Mouse (Mus musculus): ENCODE data around the gene Naa80. TPM values are rescaled to one million over a fixed set of nuclear protein-coding genes. Genes with fewer than 3 reads are reported as not detected.

Gene Naa80
- polyA plus RNA-seq, 1 experiment from 2014 or later = 11.1 TPM

GRCm38 (mm10) chr9:107598385-107598784 is 19.7 kb downstream of the Naa80 start:
- Histone ChIP-seq H3K4me2 (no peak overlapping the region), H3K27me3 (ENCODE audit: control insufficient read depth, insufficient read depth, low read length) (no peaks in the 10 kb centered on the region), H3K9me3 (ENCODE audit: control insufficient read depth, low read length) (no peaks in the 10 kb centered on the region), H3K36me3 (ENCODE audit: control insufficient read depth, insufficient read depth, low read length) (peaks cover 4% of the 10 kb centered on the region; the same call in 1 of the 2 replicates), H3K4me1 (ENCODE audit: control insufficient read depth, insufficient read depth, low read length) (peaks cover 5% of the 10 kb centered on the region; the same call in 1 of the 2 replicates), H3K4me3 (ENCODE audit: low read depth, low read length) (no peak overlapping the region), H3K27ac (ENCODE audit: low read depth, low read length) (no peak overlapping the region), H3K9ac (ENCODE audit: low read length) (no peak overlapping the region)
- ATAC-seq (ENCODE audit: low FRiP score) (no peak), DNase-seq (ENCODE audit: low spot score, missing footprints) (no peak)
- WGBS = 86% methylated on average over 5 of the region's 5 CpGs

- H3K27ac ChIP-seq (ENCODE audit: low read depth, low read length) = no peak overlapping the region
- H3K9ac ChIP-seq (ENCODE audit: low read length) = no peak overlapping the region
- H3K27me3 ChIP-seq (ENCODE audit: control insufficient read depth, insufficient read depth, low read length) = no peaks in the 10 kb centered on the region
- H3K4me3 ChIP-seq (ENCODE audit: low read depth, low read length) = no peak overlapping the region
- no peaks in the 10 kb centered on the region for H3K9me3 ChIP-seq (ENCODE audit: control insufficient read depth, low read length)
- no peaks in the 10 kb centered on the region for H3K36me3 ChIP-seq (ENCODE audit: control insufficient read depth, insufficient read depth, low read length)
- H3K4me2 ChIP-seq = no peak overlapping the region
- DNase-seq (ENCODE audit: low spot score, missing footprints) (no peak), ATAC-seq (ENCODE audit: low FRiP score) (no peak)
- peaks cover 10% of the 10 kb centered on the region for H3K4me1 ChIP-seq (ENCODE audit: control insufficient read depth, insufficient read depth, low read length)
- 91% methylated on average over 9 of the region's 9 CpGs for WGBS
These were observed 20.7 kb downstream of the Naa80 start for GRCm38 (mm10) chr9:107599433-107599832.

- WGBS = 69% methylated on average over 14 of the region's 14 CpGs
- Histone ChIP-seq H3K27ac (ENCODE audit: low read depth, low read length) (no peak overlapping the region), H3K9me3 (ENCODE audit: control insufficient read depth, low read length) (no peaks in the 10 kb centered on the region), H3K9ac (ENCODE audit: low read length) (no peak overlapping the region), H3K4me3 (ENCODE audit: low read depth, low read length) (no peak overlapping the region), H3K4me2 (no peak overlapping the region), H3K4me1 (ENCODE audit: control insufficient read depth, insufficient read depth, low read length) (peaks cover 14% of the 10 kb centered on the region), H3K36me3 (ENCODE audit: control insufficient read depth, insufficient read depth, low read length) (no peaks in the 10 kb centered on the region), H3K27me3 (ENCODE audit: control insufficient read depth, insufficient read depth, low read length) (no peaks in the 10 kb centered on the region)
- ATAC-seq (ENCODE audit: low FRiP score) (no peak), DNase-seq (ENCODE audit: low spot score, missing footprints) (no peak)
These were observed 21.2 kb downstream of the Naa80 start for GRCm38 (mm10) chr9:107599842-107600241.

GRCm38 (mm10) chr9:107600745-107601144 is 22.1 kb downstream of the Naa80 start:
- H3K27ac ChIP-seq (ENCODE audit: low read depth, low read length) = no peak overlapping the region
- no peak overlapping the region for H3K4me3 ChIP-seq (ENCODE audit: low read depth, low read length)
- H3K36me3 ChIP-seq (ENCODE audit: control insufficient read depth, insufficient read depth, low read length) = no peaks in the 10 kb centered on the region
- H3K4me1 ChIP-seq (ENCODE audit: control insufficient read depth, insufficient read depth, low read length) = peaks cover 19% of the 10 kb centered on the region
- ATAC-seq (ENCODE audit: low FRiP score) = no peak
- no peaks in the 10 kb centered on the region for H3K27me3 ChIP-seq (ENCODE audit: control insufficient read depth, insufficient read depth, low read length)
- H3K9ac ChIP-seq (ENCODE audit: low read length) = no peak overlapping the region
- no peak overlapping the region for H3K4me2 ChIP-seq
- no peak for DNase-seq (ENCODE audit: low spot score, missing footprints)
- 81% methylated on average over 12 of the region's 12 CpGs for WGBS
- H3K9me3 ChIP-seq (ENCODE audit: control insufficient read depth, low read length) = no peaks in the 10 kb centered on the region

GRCm38 (mm10) chr9:107601275-107601674 is 22.6 kb downstream of the Naa80 start:
- 88% methylated on average over 11 of the region's 11 CpGs for WGBS
- H3K27me3 ChIP-seq (ENCODE audit: control insufficient read depth, insufficient read depth, low read length) = no peaks in the 10 kb centered on the region
- H3K27ac ChIP-seq (ENCODE audit: low read depth, low read length) = no peak overlapping the region
- H3K4me1 ChIP-seq (ENCODE audit: control insufficient read depth, insufficient read depth, low read length) = peaks cover 19% of the 10 kb centered on the region
- no peaks in the 10 kb centered on the region for H3K36me3 ChIP-seq (ENCODE audit: control insufficient read depth, insufficient read depth, low read length)
- no peak overlapping the region for H3K4me3 ChIP-seq (ENCODE audit: low read depth, low read length)
- ATAC-seq (ENCODE audit: low FRiP score) = no peak
- DNase-seq (ENCODE audit: low spot score, missing footprints) = no peak
- no peaks in the 10 kb centered on the region for H3K9me3 ChIP-seq (ENCODE audit: control insufficient read depth, low read length)
- H3K4me2 ChIP-seq = no peak overlapping the region
- no peak overlapping the region for H3K9ac ChIP-seq (ENCODE audit: low read length)

- H3K27me3 ChIP-seq (ENCODE audit: control insufficient read depth, insufficient read depth, low read length) = no peaks in the 10 kb centered on the region
- peaks cover 26% of the 10 kb centered on the region for H3K4me1 ChIP-seq (ENCODE audit: control insufficient read depth, insufficient read depth, low read length)
- WGBS = 14% methylated on average over 10 of the region's 10 CpGs
- no peaks in the 10 kb centered on the region for H3K9me3 ChIP-seq (ENCODE audit: control insufficient read depth, low read length)
- peak overlapping the region; percentile 51; the same call in 1 of the 2 replicates for H3K9ac ChIP-seq (ENCODE audit: low read length)
- no peaks in the 10 kb centered on the region for H3K36me3 ChIP-seq (ENCODE audit: control insufficient read depth, insufficient read depth, low read length)
- peak; percentile 72 for ATAC-seq (ENCODE audit: low FRiP score)
- no peak overlapping the region for H3K4me2 ChIP-seq
- no peak overlapping the region for H3K4me3 ChIP-seq (ENCODE audit: low read depth, low read length)
- no peak overlapping the region for H3K27ac ChIP-seq (ENCODE audit: low read depth, low read length)
- DNase-seq (ENCODE audit: low spot score, missing footprints) = peak; percentile 100
These were observed 23.5 kb downstream of the Naa80 start for GRCm38 (mm10) chr9:107602068-107602648.

- no peak for DNase-seq (ENCODE audit: low spot score, missing footprints)
- Histone ChIP-seq H3K9me3 (ENCODE audit: control insufficient read depth, low read length) (no peaks in the 10 kb centered on the region), H3K9ac (ENCODE audit: low read length) (no peak overlapping the region), H3K4me2 (no peak overlapping the region), H3K27me3 (ENCODE audit: control insufficient read depth, insufficient read depth, low read length) (no peaks in the 10 kb centered on the region), H3K4me3 (ENCODE audit: low read depth, low read length) (no peak overlapping the region), H3K27ac (ENCODE audit: low read depth, low read length) (no peak overlapping the region), H3K36me3 (ENCODE audit: control insufficient read depth, insufficient read depth, low read length) (no peaks in the 10 kb centered on the region), H3K4me1 (ENCODE audit: control insufficient read depth, insufficient read depth, low read length) (peaks cover 27% of the 10 kb centered on the region)
- WGBS = 83% methylated on average over 6 of the region's 6 CpGs
- ATAC-seq (ENCODE audit: low FRiP score) = peak; percentile 12; the same call in 1 of the 2 replicates
These were observed 24.6 kb downstream of the Naa80 start for GRCm38 (mm10) chr9:107603251-107603650.

- H3K27ac ChIP-seq (ENCODE audit: low read depth, low read length) = no peak overlapping the region
- no peak overlapping the region for H3K4me3 ChIP-seq (ENCODE audit: low read depth, low read length)
- H3K9ac ChIP-seq (ENCODE audit: low read length) = peak overlapping the region; percentile 43; the same call in 1 of the 2 replicates
- ATAC-seq (ENCODE audit: low FRiP score) (no peak), DNase-seq (ENCODE audit: low spot score, missing footprints) (no peak)
- no peaks in the 10 kb centered on the region for H3K9me3 ChIP-seq (ENCODE audit: control insufficient read depth, low read length)
- no peaks in the 10 kb centered on the region for H3K36me3 ChIP-seq (ENCODE audit: control insufficient read depth, insufficient read depth, low read length)
- H3K27me3 ChIP-seq (ENCODE audit: control insufficient read depth, insufficient read depth, low read length) = no peaks in the 10 kb centered on the region
- 38% methylated on average over 22 of the region's 23 CpGs for WGBS
- H3K4me2 ChIP-seq = 0 out of 2 replicates have a peak overlapping the region, but pooled peaks have one; percentile 3
- H3K4me1 ChIP-seq (ENCODE audit: control insufficient read depth, insufficient read depth, low read length) = peaks cover 39% of the 10 kb centered on the region
These were observed 26.5 kb downstream of the Naa80 start for GRCm38 (mm10) chr9:107605041-107605661.

GRCm38 (mm10) chr9:107606591-107606990 is 27.9 kb downstream of the Naa80 start:
- Histone ChIP-seq H3K36me3 (ENCODE audit: control insufficient read depth, insufficient read depth, low read length) (no peaks in the 10 kb centered on the region), H3K27me3 (ENCODE audit: control insufficient read depth, insufficient read depth, low read length) (no peaks in the 10 kb centered on the region), H3K9ac (ENCODE audit: low read length) (0 out of 2 replicates have a peak overlapping the region, but pooled peaks have one; percentile 18), H3K4me3 (ENCODE audit: low read depth, low read length) (no peak overlapping the region), H3K27ac (ENCODE audit: low read depth, low read length) (no peak overlapping the region), H3K9me3 (ENCODE audit: control insufficient read depth, low read length) (no peaks in the 10 kb centered on the region), H3K4me1 (ENCODE audit: control insufficient read depth, insufficient read depth, low read length) (peaks cover 43% of the 10 kb centered on the region), H3K4me2 (no peak overlapping the region)
- 16% methylated on average over 9 of the region's 9 CpGs for WGBS
- DNase-seq (ENCODE audit: low spot score, missing footprints) (no peak), ATAC-seq (ENCODE audit: low FRiP score) (no peak)
